Mouse (Mus musculus) liver, embryonic 14.5 days (tissue): ENCODE results near the gene Zmpste24.

Experiments
- CTCF ChIP-seq: IDR thresholded peaks from 2 replicates; pipeline ENCODE4 v1.5.1; 2016; ENCODE audit warnings: antibody characterized with exemption, low read depth, control low read depth
- EP300 ChIP-seq: IDR thresholded peaks from 2 replicates; pipeline ENCODE4 v1.6.1; 2016; ENCODE audit warnings: antibody characterized with exemption, low read depth

DNA sequence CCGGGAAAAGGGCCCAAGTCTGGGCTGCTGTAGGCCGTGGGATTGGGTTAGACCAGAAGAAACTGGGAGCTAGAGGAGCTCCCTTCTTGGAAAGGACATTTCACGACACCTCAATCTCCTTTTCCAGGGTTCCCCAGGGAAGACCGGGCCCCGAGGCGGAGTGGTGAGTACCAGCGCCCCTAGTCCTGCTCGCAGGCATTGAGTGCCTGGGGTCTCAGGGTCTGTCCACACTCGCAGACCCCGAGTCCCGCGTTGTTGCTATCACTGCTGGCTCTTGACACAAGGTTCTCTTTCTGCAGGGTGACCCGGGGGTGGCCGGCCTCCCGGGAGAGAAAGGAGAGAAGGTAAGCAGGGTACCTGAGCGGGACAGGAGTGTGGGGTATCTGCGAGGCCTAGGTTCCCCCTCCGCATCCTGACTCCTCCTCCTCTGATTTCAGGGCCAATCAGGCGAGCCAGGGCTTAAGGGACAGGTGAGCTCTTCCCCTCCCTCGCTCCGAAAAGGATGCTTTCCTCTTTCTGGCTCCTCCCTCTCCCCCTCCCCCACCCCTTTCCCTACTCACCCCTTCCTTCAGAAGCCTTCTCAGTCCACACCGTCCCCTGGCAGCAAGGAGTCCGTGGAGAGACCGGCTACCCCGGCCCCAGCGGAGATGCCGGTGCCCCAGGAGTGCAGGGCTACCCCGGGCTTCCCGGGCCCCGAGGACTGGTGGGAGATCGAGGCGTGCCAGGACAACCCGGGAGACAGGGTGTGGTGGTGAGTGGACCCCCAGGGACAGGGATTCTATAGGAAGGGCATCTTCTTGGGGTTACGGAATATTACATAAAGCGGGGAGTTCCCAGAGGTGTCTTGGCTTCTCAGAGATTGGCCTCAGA, 45.4 kb downstream of the Zmpste24 start:
- no peak for TF ChIP-seq EP300
- TF ChIP-seq CTCF: no peak
